Mouse (Mus musculus): ENCODE measurements around the gene Sfxn5. TPM values are rescaled to one million over a fixed set of nuclear protein-coding genes. Genes with fewer than 3 reads are reported as not detected.
A peak's percentile ranks its signal among the peaks of the same experiment; 100 is the strongest.

The Sfxn5 gene
- polyA plus RNA-seq, 1 experiment: 172 TPM

- H3K27ac ChIP-seq (ENCODE audit: insufficient read depth, low read length): no peak overlapping the region
These were observed 68.2 kb downstream of the Sfxn5 start for GRCm38 (mm10) chr6:85264982-85265518.

GRCm38 (mm10) chr6:85262865-85263515, 70.2 kb downstream of the Sfxn5 start:
- no peak for TF ChIP-seq POLR2A (IDR thresholded peaks at IDR 0.05; ENCODE audit: borderline replicate concordance, insufficient read depth, low read length)
- TF ChIP-seq CTCF (IDR thresholded peaks at IDR 0.05; ENCODE audit: borderline replicate concordance, insufficient read depth, low read depth, low read length): peak; percentile 51; the same call in 1 of the 2 replicates
- Histone ChIP-seq H3K4me3 (replicated peaks; ENCODE audit: insufficient read depth, low read depth, low read length) (no peak overlapping the region), H3K4me1 (ENCODE audit: control insufficient read depth, insufficient read depth, low read length) (peaks cover 13% of the 10 kb centered on the region), H3K27ac (ENCODE audit: insufficient read depth, low read length) (no peak overlapping the region), H3K27me3 (ENCODE audit: control insufficient read depth, insufficient read depth, low read length) (no peaks in the 10 kb centered on the region)
- 87% methylated on average over 4 of the region's 4 CpGs for WGBS
- DNase-seq: peak in 1 of 2 experiments; percentile 23

More at GRCm38 (mm10) chr6:85264982-85265518, 68.2 kb downstream of the Sfxn5 start:
- WGBS: 68% methylated on average over 15 of the region's 15 CpGs
- no peak overlapping the region for H3K4me3 ChIP-seq (replicated peaks; ENCODE audit: insufficient read depth, low read depth, low read length)
- no peak for DNase-seq
- H3K4me1 ChIP-seq (ENCODE audit: control insufficient read depth, insufficient read depth, low read length): peaks cover 13% of the 10 kb centered on the region
- H3K27me3 ChIP-seq (ENCODE audit: control insufficient read depth, insufficient read depth, low read length): no peaks in the 10 kb centered on the region
- TF ChIP-seq POLR2A (IDR thresholded peaks at IDR 0.05; ENCODE audit: borderline replicate concordance, insufficient read depth, low read length) (no peak), CTCF (IDR thresholded peaks at IDR 0.05; ENCODE audit: borderline replicate concordance, insufficient read depth, low read depth, low read length) (no peak)

GRCm38 (mm10) chr6:85259094-85259630, 74.1 kb downstream of the Sfxn5 start:
- H3K27ac ChIP-seq (ENCODE audit: insufficient read depth, low read length): no peak overlapping the region
- H3K4me3 ChIP-seq (replicated peaks; ENCODE audit: insufficient read depth, low read depth, low read length): no peak overlapping the region
- no peak for DNase-seq
- 53% methylated on average over 12 of the region's 12 CpGs for WGBS
- TF ChIP-seq CTCF (IDR thresholded peaks at IDR 0.05; ENCODE audit: borderline replicate concordance, insufficient read depth, low read depth, low read length) (no peak), POLR2A (IDR thresholded peaks at IDR 0.05; ENCODE audit: borderline replicate concordance, insufficient read depth, low read length) (no peak)
- H3K4me1 ChIP-seq (ENCODE audit: control insufficient read depth, insufficient read depth, low read length): peaks cover 7% of the 10 kb centered on the region; the same call in 1 of the 2 replicates
- no peaks in the 10 kb centered on the region for H3K27me3 ChIP-seq (ENCODE audit: control insufficient read depth, insufficient read depth, low read length)

GRCm38 (mm10) chr6:85255578-85255977, 77.6 kb downstream of the Sfxn5 start:
- Histone ChIP-seq H3K4me1 (ENCODE audit: control insufficient read depth, insufficient read depth, low read length) (0 out of 2 replicates have a peak, but pooled peaks cover 3% of the 10 kb centered on the region), H3K4me3 (replicated peaks; ENCODE audit: insufficient read depth, low read depth, low read length) (no peak overlapping the region), H3K27me3 (ENCODE audit: control insufficient read depth, insufficient read depth, low read length) (no peaks in the 10 kb centered on the region), H3K27ac (ENCODE audit: insufficient read depth, low read length) (no peak overlapping the region)
- no peak for DNase-seq
- 88% methylated on average over 6 of the region's 6 CpGs for WGBS
- TF ChIP-seq CTCF (IDR thresholded peaks at IDR 0.05; ENCODE audit: borderline replicate concordance, insufficient read depth, low read depth, low read length) (no peak), POLR2A (IDR thresholded peaks at IDR 0.05; ENCODE audit: borderline replicate concordance, insufficient read depth, low read length) (no peak)

- no peak overlapping the region for H3K4me3 ChIP-seq (replicated peaks; ENCODE audit: insufficient read depth, low read depth, low read length)
- no peak overlapping the region for H3K27ac ChIP-seq (ENCODE audit: insufficient read depth, low read length)
- H3K4me1 ChIP-seq (ENCODE audit: control insufficient read depth, insufficient read depth, low read length): 0 out of 2 replicates have a peak, but pooled peaks cover 3% of the 10 kb centered on the region
- TF ChIP-seq CTCF (IDR thresholded peaks at IDR 0.05; ENCODE audit: borderline replicate concordance, insufficient read depth, low read depth, low read length) (no peak), POLR2A (IDR thresholded peaks at IDR 0.05; ENCODE audit: borderline replicate concordance, insufficient read depth, low read length) (no peak)
- no peak for DNase-seq
- 79% methylated on average over 7 of the region's 7 CpGs for WGBS
- H3K27me3 ChIP-seq (ENCODE audit: control insufficient read depth, insufficient read depth, low read length): no peaks in the 10 kb centered on the region
These were observed 79.2 kb downstream of the Sfxn5 start for GRCm38 (mm10) chr6:85253994-85254541.

GRCm38 (mm10) chr6:85253275-85253674, 79.9 kb downstream of the Sfxn5 start:
- Histone ChIP-seq H3K27me3 (ENCODE audit: control insufficient read depth, insufficient read depth, low read length) (no peaks in the 10 kb centered on the region), H3K27ac (ENCODE audit: insufficient read depth, low read length) (no peak overlapping the region), H3K4me3 (replicated peaks; ENCODE audit: insufficient read depth, low read depth, low read length) (no peak overlapping the region), H3K4me1 (ENCODE audit: control insufficient read depth, insufficient read depth, low read length) (0 out of 2 replicates have a peak, but pooled peaks cover 3% of the 10 kb centered on the region)
- DNase-seq: no peak
- TF ChIP-seq POLR2A (IDR thresholded peaks at IDR 0.05; ENCODE audit: borderline replicate concordance, insufficient read depth, low read length) (no peak), CTCF (IDR thresholded peaks at IDR 0.05; ENCODE audit: borderline replicate concordance, insufficient read depth, low read depth, low read length) (no peak)
- 80% methylated on average over 3 of the region's 3 CpGs for WGBS

- 85% methylated on average over 17 of the region's 17 CpGs for whole genome bisulfite sequencing
- Histone ChIP-seq H3K27me3 (ENCODE audit: control insufficient read depth, insufficient read depth, low read length) (no peaks in the 10 kb centered on the region), H3K4me1 (ENCODE audit: control insufficient read depth, insufficient read depth, low read length) (0 out of 2 replicates have a peak, but pooled peaks cover 3% of the 10 kb centered on the region), H3K27ac (ENCODE audit: insufficient read depth, low read length) (no peak overlapping the region), H3K4me3 (replicated peaks; ENCODE audit: insufficient read depth, low read depth, low read length) (no peak overlapping the region)
- TF ChIP-seq POLR2A (IDR thresholded peaks at IDR 0.05; ENCODE audit: borderline replicate concordance, insufficient read depth, low read length) (no peak), CTCF (IDR thresholded peaks at IDR 0.05; ENCODE audit: borderline replicate concordance, insufficient read depth, low read depth, low read length) (no peak)
- no peak for DNase-seq
These were observed 80.8 kb downstream of the Sfxn5 start for GRCm38 (mm10) chr6:85252251-85253058.
